Mouse (Mus musculus): ENCODE results near the gene Thap2.
A peak's percentile ranks its signal among the peaks of the same experiment; 100 is the strongest.

DNA sequence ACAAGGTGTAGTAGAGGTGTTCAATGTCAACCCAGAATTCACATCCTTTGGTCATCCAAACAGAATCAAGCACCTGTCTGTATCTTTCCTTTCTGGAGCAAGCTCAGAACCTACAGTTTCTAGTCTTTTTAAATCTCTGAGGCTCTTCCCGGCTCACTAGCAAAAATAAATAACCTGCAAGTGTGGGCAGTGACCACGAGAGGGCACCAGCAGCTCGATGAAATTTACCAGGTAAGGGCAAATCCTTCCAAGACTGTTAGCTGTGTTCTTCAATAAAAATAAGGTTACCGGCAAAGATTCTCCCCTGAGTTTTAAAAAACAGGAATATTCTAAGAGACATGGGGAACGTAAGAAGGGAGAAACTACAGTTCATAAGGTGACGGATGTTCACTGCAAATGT, 60.9 kb downstream of the Thap2 start:
- TF ChIP-seq CTCF (conservative IDR thresholded peaks at IDR 0.05; ENCODE audit: insufficient read depth, insufficient read length, low read depth, low read length) (peak; percentile 83), POLR2A (IDR thresholded peaks at IDR 0.05; ENCODE audit: low read depth, low read length) (no peak)
